Mouse (Mus musculus): ENCODE data around the gene Gpc6. TPM values are rescaled to one million over a fixed set of nuclear protein-coding genes. Genes with fewer than 3 reads are reported as not detected.

Gpc6 gene
- total and polyA plus RNA-seq, 3 experiments, result not detected

DNA sequence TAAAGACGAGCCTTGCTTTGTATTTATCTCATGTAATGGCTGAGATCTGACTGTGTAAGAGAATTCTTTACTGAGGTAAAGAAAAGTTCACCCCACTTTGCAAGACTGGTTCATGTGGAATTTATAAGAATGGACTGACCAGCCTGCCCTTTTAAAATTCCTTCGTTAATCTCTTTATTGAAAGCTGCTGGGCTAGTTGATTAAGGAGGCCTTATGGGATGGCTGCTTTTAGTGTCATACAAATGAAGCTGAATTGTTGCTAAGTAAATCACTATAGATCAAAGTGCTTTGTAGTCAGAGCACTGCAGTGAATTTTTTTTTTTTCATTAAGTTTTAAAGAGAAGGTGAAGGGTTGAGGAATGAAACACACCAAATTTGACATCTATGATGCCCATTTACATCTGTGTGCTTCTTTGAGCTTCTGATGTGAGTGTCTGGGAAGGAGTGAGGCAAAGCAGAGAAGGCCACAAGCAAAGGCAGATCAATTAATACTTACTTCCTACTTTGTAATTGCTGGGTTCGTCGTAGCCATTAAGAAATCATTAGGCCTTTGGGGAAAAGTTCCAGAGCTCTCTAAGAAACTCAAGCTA, 90.3 kb downstream of the Gpc6 start:
- no peaks in the 10 kb centered on the region for H3K36me3 ChIP-seq (ENCODE audit: control insufficient read depth in 1 of 2, insufficient read depth in 2 of 2, low read length in 2 of 2)
- TF ChIP-seq MYC (IDR thresholded peaks at IDR 0.05; ENCODE audit: low read depth, low read length) (no peak), POLR2AphosphoS2 (IDR thresholded peaks at IDR 0.05; ENCODE audit: low read length) (no peak), SMC3 (IDR thresholded peaks at IDR 0.05; ENCODE audit: low read depth, low read length) (no peak), HCFC1 (IDR thresholded peaks at IDR 0.05; ENCODE audit: low read depth, low read length) (no peak), ZC3H11A (IDR thresholded peaks at IDR 0.05; ENCODE audit: low read depth, low read length) (no peak), GATA1 (IDR thresholded peaks at IDR 0.05; ENCODE audit: low read depth, low read length) (no peak), MAX (IDR thresholded peaks at IDR 0.05; ENCODE audit: low read length) (no peak), USF2 (IDR thresholded peaks at IDR 0.05; ENCODE audit: borderline replicate concordance in 1 of 2, insufficient read depth in 1 of 2, low read depth in 1 of 2, low read length in 2 of 2) (no peak), EP300 (IDR thresholded peaks at IDR 0.05; ENCODE audit: low read depth in 1 of 2, low read length in 2 of 2) (no peak), TCF12 (IDR thresholded peaks at IDR 0.05; ENCODE audit: low read depth, low read length) (no peak), MYB (IDR thresholded peaks at IDR 0.05; ENCODE audit: low read depth, low read length) (no peak), POLR2AphosphoS5 (IDR thresholded peaks at IDR 0.05; ENCODE audit: borderline replicate concordance, low read depth, low read length) (no peak), MEF2A (IDR thresholded peaks at IDR 0.05; ENCODE audit: extremely low read depth, insufficient replicate concordance, low read depth, low read length, poor library complexity, severe bottlenecking) (no peak), TAL1 (IDR thresholded peaks at IDR 0.05; ENCODE audit: low read length) (no peak)
- H3K9me3 ChIP-seq (replicated peaks; ENCODE audit: insufficient read depth, low read length), result no peaks in the 10 kb centered on the region
- H3K4me1 ChIP-seq (ENCODE audit: control insufficient read depth in 1 of 2, insufficient read depth in 2 of 2, low read length in 2 of 2), result no peaks in the 10 kb centered on the region
- no peak overlapping the region for H3K4me3 ChIP-seq (ENCODE audit: control insufficient read depth in 1 of 2, insufficient read depth in 1 of 2, low read depth in 2 of 2, low read length in 2 of 2)
- H3K79me2 ChIP-seq (ENCODE audit: control insufficient read depth, insufficient read depth, low read length, poor library complexity), result no peaks in the 10 kb centered on the region
- DNase-seq (ENCODE audit: low read depth, low spot score), result no peak
- H3K27me3 ChIP-seq (ENCODE audit: control insufficient read depth in 1 of 2, insufficient read depth in 2 of 2, low read length in 2 of 2), result no peaks in the 10 kb centered on the region
- H3K9ac ChIP-seq (ENCODE audit: control insufficient read depth, low read depth, low read length, poor library complexity, severe bottlenecking), result no peak overlapping the region
- no peak overlapping the region for H3K27ac ChIP-seq (ENCODE audit: control insufficient read depth, low read depth, low read length)

- H3K27ac ChIP-seq (ENCODE audit: control insufficient read depth, low read depth, low read length), result no peak overlapping the region
- TF ChIP-seq TBP (IDR thresholded peaks at IDR 0.05; ENCODE audit: low read depth, low read length), result no peak
- TF ChIP-seq HCFC1 (IDR thresholded peaks at IDR 0.05; ENCODE audit: low read depth, low read length), result no peak
- no peak for DNase-seq (ENCODE audit: low read depth, low spot score)
- H3K9me3 ChIP-seq (replicated peaks; ENCODE audit: insufficient read depth, low read length), result no peaks in the 10 kb centered on the region
- no peaks in the 10 kb centered on the region for H3K4me1 ChIP-seq (ENCODE audit: control insufficient read depth in 1 of 2, insufficient read depth in 2 of 2, low read length in 2 of 2)
- H3K27me3 ChIP-seq (ENCODE audit: control insufficient read depth in 1 of 2, insufficient read depth in 2 of 2, low read length in 2 of 2), result no peaks in the 10 kb centered on the region
- H3K4me3 ChIP-seq (ENCODE audit: control insufficient read depth in 1 of 2, insufficient read depth in 1 of 2, low read depth in 2 of 2, low read length in 2 of 2), result no peak overlapping the region
- H3K79me2 ChIP-seq (ENCODE audit: control insufficient read depth, insufficient read depth, low read length, poor library complexity), result no peaks in the 10 kb centered on the region
- H3K9ac ChIP-seq (ENCODE audit: control insufficient read depth, low read depth, low read length, poor library complexity, severe bottlenecking), result no peak overlapping the region
- H3K36me3 ChIP-seq (ENCODE audit: control insufficient read depth in 1 of 2, insufficient read depth in 2 of 2, low read length in 2 of 2), result no peaks in the 10 kb centered on the region
Measured at GRCm38 (mm10) chr14:117022180-117022799, 97.2 kb downstream of the Gpc6 start.
